7 mouse cellular contexts compared by ENCODE assay signal in the genomic region with DNA sequence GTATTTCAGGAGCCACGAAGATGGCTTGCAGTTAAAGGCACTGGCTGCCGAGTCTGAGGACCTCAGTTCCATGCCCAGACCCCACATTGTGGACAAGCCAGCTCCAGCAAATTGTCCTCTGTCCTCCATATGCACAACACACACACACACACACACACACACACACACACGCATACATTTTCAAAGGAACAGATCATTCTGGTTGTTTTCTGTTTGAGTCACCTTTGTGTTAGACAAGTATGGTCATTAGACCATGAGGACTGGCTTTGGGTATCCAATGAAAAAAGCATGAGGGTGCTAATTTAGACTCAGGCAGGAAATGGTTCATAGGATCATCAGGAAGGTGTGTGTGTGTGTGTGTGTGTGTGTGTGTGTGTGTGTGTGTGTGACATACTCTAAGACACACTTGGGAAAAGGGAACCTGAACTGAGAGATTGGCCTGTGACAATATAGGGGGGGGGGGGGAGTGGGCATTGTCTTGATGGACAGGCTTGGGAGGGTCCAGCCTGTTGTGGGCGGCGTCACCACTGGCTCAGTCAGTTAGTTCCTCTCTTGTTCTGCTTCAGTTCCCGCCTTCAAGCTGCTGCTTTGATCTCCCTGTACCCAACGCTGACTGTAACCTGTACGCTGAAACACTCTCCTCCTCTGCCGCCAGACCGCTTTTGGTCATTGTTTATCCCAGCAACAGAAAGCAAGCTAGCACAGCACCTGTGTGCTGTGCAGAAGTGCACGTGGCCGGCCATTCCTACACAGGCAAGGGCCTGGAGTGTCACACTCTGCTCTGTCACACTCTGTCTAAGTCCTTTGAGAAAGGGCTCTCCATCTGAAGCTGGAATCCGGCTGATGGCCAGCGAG. TPM values are rescaled to one million over a fixed set of nuclear protein-coding genes. Genes with fewer than 3 reads are reported as not detected.
DNase-seq lines count a peak whose midpoint lies in the region; ATAC-seq and TF ChIP-seq lines count a peak whose summit lies in the region.

No protein-coding gene starts in this region.

- no peak for TF ChIP-seq CTCF in E14TG2a.4 (conservative IDR thresholded peaks at IDR 0.05; ENCODE audit: low read length)

- H3K4me3 ChIP-seq in E14TG2a.4 (replicated peaks; ENCODE audit: low read length), result peak overlapping the region; percentile 54
- H3K4me3 ChIP-seq in forebrain, embryonic 16.5 days (replicated peaks; ENCODE audit: low read length), result no peak overlapping the region
- H3K4me3 ChIP-seq in liver, embryonic 11.5 days (ENCODE audit: low read depth, low read length), result peak overlapping the region; percentile 30

- H3K4me2 ChIP-seq in forebrain, embryonic 16.5 days (ENCODE audit: low read length), result peak overlapping the region; percentile 27; the same call in 1 of the 2 replicates
- H3K4me2 ChIP-seq in liver, embryonic 11.5 days, result peak overlapping the region; percentile 71

- no peaks in the 10 kb centered on the region for H3K36me3 ChIP-seq in E14TG2a.4 (ENCODE audit: insufficient read depth, low read length)
- no peaks in the 10 kb centered on the region for H3K36me3 ChIP-seq in forebrain, embryonic 16.5 days (ENCODE audit: control insufficient read depth, insufficient read depth)
- no peaks in the 10 kb centered on the region for H3K36me3 ChIP-seq in liver, embryonic 11.5 days (ENCODE audit: control insufficient read depth, insufficient read depth, low read length)

- peak; percentile 89 for DNase-seq in A20 (ENCODE audit: low read depth, low spot score)
- DNase-seq in liver, embryonic 11.5 days (ENCODE audit: low spot score), result peak; percentile 65
- DNase-seq in retina, embryonic 14.5 days (ENCODE audit: low spot score), result peak; percentile 46
- no peak for DNase-seq in cerebellum, postnatal 25 days
- no peak for DNase-seq in adrenal gland, adult 18-20 months (ENCODE audit: low spot score in 2 of 2)

- peaks cover 10% of the 10 kb centered on the region; the same call in 1 of the 2 replicates for H3K27me3 ChIP-seq in E14TG2a.4 (ENCODE audit: insufficient read depth, low read length)
- H3K27me3 ChIP-seq in forebrain, embryonic 16.5 days (replicated peaks; ENCODE audit: control insufficient read depth, insufficient read depth, low read length), result no peaks in the 10 kb centered on the region
- H3K27me3 ChIP-seq in liver, embryonic 11.5 days (replicated peaks; ENCODE audit: control insufficient read depth, insufficient read depth, low read length), result no peaks in the 10 kb centered on the region

- peaks cover 50% of the 10 kb centered on the region for H3K4me1 ChIP-seq in E14TG2a.4 (replicated peaks; ENCODE audit: low read depth, low read length)
- H3K4me1 ChIP-seq in forebrain, embryonic 16.5 days (replicated peaks; ENCODE audit: control insufficient read depth, insufficient read depth, low read length), result peaks cover 21% of the 10 kb centered on the region
- H3K4me1 ChIP-seq in liver, embryonic 11.5 days (replicated peaks; ENCODE audit: control insufficient read depth, insufficient read depth, low read length), result peaks cover 49% of the 10 kb centered on the region

- ATAC-seq in forebrain, embryonic 16.5 days, result no peak
- peak; percentile 16 for ATAC-seq in liver, embryonic 11.5 days (replicated peaks; ENCODE audit: low FRiP score)

- H3K9me3 ChIP-seq in E14TG2a.4 (ENCODE audit: low read length), result no peaks in the 10 kb centered on the region
- no peaks in the 10 kb centered on the region for H3K9me3 ChIP-seq in forebrain, embryonic 16.5 days (ENCODE audit: control insufficient read depth, low read length)
- no peaks in the 10 kb centered on the region for H3K9me3 ChIP-seq in liver, embryonic 11.5 days (ENCODE audit: control insufficient read depth, low read length)

- H3K9ac ChIP-seq in forebrain, embryonic 16.5 days (replicated peaks; ENCODE audit: low read depth, low read length), result 0 out of 2 replicates have a peak overlapping the region, but pooled peaks have one; percentile 4
- peak overlapping the region; percentile 60 for H3K9ac ChIP-seq in liver, embryonic 11.5 days (ENCODE audit: low read depth, low read length)

- no peak overlapping the region for H3K27ac ChIP-seq in forebrain, embryonic 16.5 days (ENCODE audit: low read length)
- H3K27ac ChIP-seq in liver, embryonic 11.5 days (ENCODE audit: low read depth, low read length), result peak overlapping the region; percentile 58

- 18% methylated on average over 13 of the region's 14 CpGs for WGBS in forebrain, embryonic 16.5 days
- 20% methylated on average over 14 of the region's 14 CpGs for WGBS in liver, embryonic 11.5 days

RNA-seq across cellular contexts. Expression of gene Chst12, which starts 3.1 kb away (rescaled TPM):
- 15.6 and 17.7 TPM in 2 replicates for polyA plus RNA-seq in forebrain, embryonic 16.5 days (2015; fragmentation: Nextera tagmentation; extraction: Ambion mirVana)
- polyA plus RNA-seq in liver, embryonic 11.5 days (2014; fragmentation: Nextera tagmentation; extraction: Ambion mirVana), result 19.1 and 20.6 TPM in 2 replicates
- 10 to 100 TPM in 1 of 2 experiments, 1 to 10 TPM in 1; 6.3 to 10.6 TPM for total RNA-seq in adrenal gland, adult 18-20 months (2021)

RNA-seq across cellular contexts. Expression of gene Gm4869, which starts 56.8 kb away (rescaled TPM):
- not detected in 2 replicates for polyA plus RNA-seq in forebrain, embryonic 16.5 days (2015; fragmentation: Nextera tagmentation; extraction: Ambion mirVana)
- not detected in 2 replicates for polyA plus RNA-seq in liver, embryonic 11.5 days (2014; fragmentation: Nextera tagmentation; extraction: Ambion mirVana)
- under 1 TPM; 0.13 to 0.16 TPM for total RNA-seq in adrenal gland, adult 18-20 months (2021)

Comparison
In these comparisons a context has a peak if more than half of its experiments do, and no peak if none do; other contexts are left out.
1. DNase-seq: peak in A20 (single experiment), liver, embryonic 11.5 days (single experiment) and retina, embryonic 14.5 days (single experiment); none in cerebellum, postnatal 25 days (0 of 2) and adrenal gland, adult 18-20 months (0 of 2).